Mouse (Mus musculus) liver, postnatal 0 days (tissue): Measurements from ENCODE around the gene Foxl1. TPM values are rescaled to one million over a fixed set of nuclear protein-coding genes. Genes with fewer than 3 reads are reported as not detected.

Experiments
- ATAC-seq: fragments of 200-750 bp; cut with Nextera tagmentation; 2 replicates; pipeline ENCODE4 v1.8.0; 2017; ENCODE audit warnings: mild to moderate bottlenecking, moderate library complexity
- DNase-seq: peaks from one replicate; pipeline ENCODE4 v3.0.0-alpha.2; 2016
- H3K27ac ChIP-seq: fragments of 300-500 bp; sonication (generic); 2 replicates; pipeline ENCODE4 v1.5.1; 2014; ENCODE audit warnings: antibody characterized with exemption, moderate library complexity, mild to moderate bottlenecking, low read depth
- H3K27me3 ChIP-seq: fragments of 300-500 bp; sonication (generic); 2 replicates; pipeline ENCODE4 v1.6.1; 2014; ENCODE audit warnings: low read length, control low read depth, mixed read lengths; ENCODE audit not compliant: insufficient read depth
- H3K36me3 ChIP-seq: fragments of 300-500 bp; sonication (generic); replicated peaks from 2 replicates; pipeline ENCODE4 v1.6.1; 2014; ENCODE audit warnings: mild to moderate bottlenecking, control low read depth, low read length, moderate library complexity, mixed read lengths; ENCODE audit not compliant: insufficient read depth
- H3K4me1 ChIP-seq: fragments of 300-500 bp; sonication (generic); 2 replicates; pipeline ENCODE4 v1.6.1; 2014; ENCODE audit warnings: antibody characterized with exemption, mild to moderate bottlenecking, control low read depth; ENCODE audit not compliant: insufficient read depth
- H3K4me2 ChIP-seq: fragments of 300-500 bp; sonication (generic); 2 replicates; pipeline ENCODE4 v1.6.1; 2014; ENCODE audit warnings: low read depth, mild to moderate bottlenecking, low read length, moderate library complexity, mixed read lengths
- H3K4me3 ChIP-seq: fragments of 300-500 bp; sonication (generic); 2 replicates; pipeline ENCODE4 v1.5.1; 2014; ENCODE audit warnings: low read depth, low read length
- H3K9ac ChIP-seq: fragments of 300-500 bp; sonication (generic); replicated peaks from 2 replicates; pipeline ENCODE4 v1.6.1; 2014; ENCODE audit warnings: mild to moderate bottlenecking, moderate library complexity
- H3K9me3 ChIP-seq: fragments of 300-500 bp; sonication (generic); 2 replicates; pipeline ENCODE4 v1.6.1; 2016; ENCODE audit warnings: mild to moderate bottlenecking, control low read depth, low read length, mixed read lengths
- CTCF ChIP-seq: sonication (generic); IDR thresholded peaks from 2 replicates; pipeline ENCODE4 v1.5.1; 2016; ENCODE audit warnings: antibody characterized with exemption, low read depth
- EP300 ChIP-seq: IDR thresholded peaks from 2 replicates; pipeline ENCODE4 v1.6.1; 2016; ENCODE audit warnings: antibody characterized with exemption, low read depth, mild to moderate bottlenecking
- WGBS: fragments of 180-500 bp; shearing (Covaris S2); extraction: QIAGEN DNeasy Blood & Tissue Kit; methylation state at CpG from one replicate; pipeline ENCODE4 v1.1.7; 2014; ENCODE audit not compliant: insufficient replicate concordance; 5-methylcytosine and 5-hydroxymethylcytosine counted together
- polyA plus RNA-seq: library from polyadenylated mRNA; unstranded; fragments of >200 nt; fragmentation: Nextera tagmentation; extraction: Ambion mirVana; gene quantifications from 2 replicates; pipeline ENCODE4 v1.2.1, GENCODE M21; 2015

The Foxl1 gene
- polyA plus RNA-seq, 1 experiment from 2014 or later, result not detected

GRCm38 (mm10) chr8:121085561-121085960 is 42.2 kb upstream of the Foxl1 start:
- H3K4me1 ChIP-seq, result no peaks in the 10 kb centered on the region
- no peak for DNase-seq
- H3K36me3 ChIP-seq, result no peaks in the 10 kb centered on the region
- H3K9ac ChIP-seq, result no peak overlapping the region
- TF ChIP-seq CTCF (no peak), EP300 (no peak)
- H3K4me2 ChIP-seq, result peak overlapping the region; percentile 18; the same call in 1 of the 2 replicates
- H3K27me3 ChIP-seq, result peaks cover 99% of the 10 kb centered on the region
- WGBS, result 73% methylated on average over 3 of the region's 3 CpGs
- ATAC-seq, result no peak
- H3K4me3 ChIP-seq, result peak overlapping the region; percentile 49
- no peak overlapping the region for H3K27ac ChIP-seq
- H3K9me3 ChIP-seq, result no peaks in the 10 kb centered on the region

- Histone ChIP-seq H3K9me3 (no peaks in the 10 kb centered on the region), H3K4me2 (peak overlapping the region; percentile 18), H3K9ac (peak overlapping the region; percentile 26; the same call in 1 of the 2 replicates), H3K4me1 (no peaks in the 10 kb centered on the region), H3K27me3 (peaks cover 99% of the 10 kb centered on the region), H3K27ac (no peak overlapping the region), H3K36me3 (no peaks in the 10 kb centered on the region), H3K4me3 (peak overlapping the region; percentile 49)
- no peak for TF ChIP-seq EP300
- TF ChIP-seq CTCF, result no peak
- WGBS, result 33% methylated on average over 19 of the region's 19 CpGs
- no peak for ATAC-seq
- DNase-seq, result no peak
Observed at GRCm38 (mm10) chr8:121086004-121086900, 41.5 kb upstream of the Foxl1 start.

GRCm38 (mm10) chr8:121088281-121088680 is 39.5 kb upstream of the Foxl1 start:
- no peak for ATAC-seq
- H3K4me2 ChIP-seq, result peak overlapping the region; percentile 16; the same call in 1 of the 2 replicates

GRCm38 (mm10) chr8:121088871-121089630 is 38.7 kb upstream of the Foxl1 start:
- Histone ChIP-seq H3K4me2 (peak overlapping the region; percentile 16), H3K27ac (peak overlapping the region; percentile 11; the same call in 1 of the 2 replicates), H3K4me1 (no peaks in the 10 kb centered on the region), H3K9me3 (no peaks in the 10 kb centered on the region), H3K4me3 (no peak overlapping the region), H3K36me3 (no peaks in the 10 kb centered on the region), H3K9ac (no peak overlapping the region), H3K27me3 (peaks cover 93% of the 10 kb centered on the region)
- DNase-seq (no peak), ATAC-seq (no peak)
- TF ChIP-seq CTCF (no peak), EP300 (no peak)
- 9% methylated on average over 40 of the region's 40 CpGs for WGBS

More at GRCm38 (mm10) chr8:121088281-121088680, 39.5 kb upstream of the Foxl1 start:
- no peak overlapping the region for H3K4me3 ChIP-seq
- TF ChIP-seq CTCF, result no peak
- no peak for TF ChIP-seq EP300
- no peaks in the 10 kb centered on the region for H3K9me3 ChIP-seq
- no peak for DNase-seq
- H3K9ac ChIP-seq, result no peak overlapping the region
- peaks cover 95% of the 10 kb centered on the region for H3K27me3 ChIP-seq
- H3K4me1 ChIP-seq, result no peaks in the 10 kb centered on the region
- H3K27ac ChIP-seq, result no peak overlapping the region
- H3K36me3 ChIP-seq, result no peaks in the 10 kb centered on the region
- 20% methylated on average over 8 of the region's 8 CpGs for WGBS

GRCm38 (mm10) chr8:121089631-121090380 is 37.9 kb upstream of the Foxl1 start:
- no peak overlapping the region for H3K9ac ChIP-seq
- H3K27ac ChIP-seq, result peak overlapping the region; percentile 11; the same call in 1 of the 2 replicates
- peak; percentile 17; the same call in 1 of the 2 replicates for ATAC-seq
- no peaks in the 10 kb centered on the region for H3K36me3 ChIP-seq
- no peaks in the 10 kb centered on the region for H3K4me1 ChIP-seq
- peak overlapping the region; percentile 16; the same call in 1 of the 2 replicates for H3K4me2 ChIP-seq
- H3K4me3 ChIP-seq, result no peak overlapping the region
- peaks cover 91% of the 10 kb centered on the region for H3K27me3 ChIP-seq
- no peaks in the 10 kb centered on the region for H3K9me3 ChIP-seq
- 10% methylated on average over 32 of the region's 32 CpGs for WGBS
- TF ChIP-seq CTCF (no peak), EP300 (no peak)
- no peak for DNase-seq
